Mouse (Mus musculus) stomach, postnatal 0 days (tissue): Measurements from ENCODE around the gene Rplp0.

Experiments
- CTCF ChIP-seq: IDR thresholded peaks from 2 replicates; pipeline ENCODE4 v1.5.1; 2016; ENCODE audit warnings: antibody characterized with exemption, low read depth, mild to moderate bottlenecking, moderate library complexity
- EP300 ChIP-seq: optimal IDR thresholded peaks from 2 replicates; pipeline ENCODE3; 2016; ENCODE audit warnings: antibody characterized with exemption

- TF ChIP-seq CTCF (no peak), EP300 (no peak)
Observed at GRCm38 (mm10) chr5:115516081-115516907, 43.0 kb upstream of the Rplp0 start.
